8 mouse cellular contexts compared by ENCODE assay signal in genomic region chr5:122731321-122731720, GRCm38 (mm10). TPM values are rescaled to one million over a fixed set of nuclear protein-coding genes. Genes with fewer than 3 reads are reported as not detected.
A peak's percentile ranks its signal among the peaks of the same experiment; 100 is the strongest.
DNase-seq lines count a peak whose midpoint lies in the region; ATAC-seq and TF ChIP-seq lines count a peak whose summit lies in the region.

No protein-coding gene starts in this region.

- DNase-seq in forebrain, embryonic 11.5 days (ENCODE audit: low spot score) = peak; percentile 76
- no peak for DNase-seq in brain, embryonic 14.5 days (ENCODE audit: low read depth)
- peak; percentile 69 for DNase-seq in gastrocnemius, adult 18-20 months (ENCODE audit: low spot score)
- DNase-seq in kidney, adult 11 months = peak; percentile 42
- DNase-seq in limb, embryonic 11.5 days (ENCODE audit: low spot score) = peak; percentile 64

- 70% methylated on average over 8 of the region's 8 CpGs for WGBS in forebrain, embryonic 11.5 days
- 68% methylated on average over 8 of the region's 8 CpGs for WGBS in forebrain, embryonic 16.5 days
- 68% methylated on average over 8 of the region's 8 CpGs for WGBS in limb, embryonic 11.5 days

- H3K9me3 ChIP-seq in forebrain, embryonic 11.5 days (ENCODE audit: control insufficient read depth, low read length) = no peaks in the 10 kb centered on the region
- no peaks in the 10 kb centered on the region for H3K9me3 ChIP-seq in forebrain, embryonic 16.5 days (ENCODE audit: control insufficient read depth, low read length)
- H3K9me3 ChIP-seq in limb, embryonic 11.5 days (ENCODE audit: control insufficient read depth, low read length) = no peaks in the 10 kb centered on the region

- no peak for ATAC-seq in forebrain, embryonic 11.5 days (replicated peaks; ENCODE audit: low FRiP score)
- ATAC-seq in forebrain, embryonic 16.5 days = no peak
- ATAC-seq in limb, embryonic 11.5 days (ENCODE audit: insufficient number of reproducible peaks, low FRiP score, low TSS enrichment, low read depth) = no peak
- ATAC-seq in monocyte, adult 5-6 weeks (replicated peaks; ENCODE audit: insufficient number of reproducible peaks, low FRiP score, low TSS enrichment, poor library complexity, severe bottlenecking) = peak; percentile 52

- no peaks in the 10 kb centered on the region for H3K4me1 ChIP-seq in forebrain, embryonic 11.5 days (replicated peaks; ENCODE audit: control insufficient read depth, insufficient read depth, low read length)
- H3K4me1 ChIP-seq in forebrain, embryonic 16.5 days (replicated peaks; ENCODE audit: control insufficient read depth, insufficient read depth, low read length) = no peaks in the 10 kb centered on the region
- H3K4me1 ChIP-seq in limb, embryonic 11.5 days (ENCODE audit: control insufficient read depth, insufficient read depth, low read length) = peaks cover 7% of the 10 kb centered on the region; the same call in 1 of the 2 replicates
- H3K4me1 ChIP-seq in testis, adult 2 months (ENCODE audit: control insufficient read depth, insufficient read depth, low read length) = peaks cover 3% of the 10 kb centered on the region

- peak; percentile 65 for TF ChIP-seq CTCF in brain, embryonic 14.5 days (IDR thresholded peaks at IDR 0.05; ENCODE audit: borderline replicate concordance, extremely low read depth, insufficient read depth, insufficient read length)
- TF ChIP-seq CTCF in testis, adult 2 months (IDR thresholded peaks at IDR 0.05; ENCODE audit: control insufficient read depth, insufficient read depth, insufficient replicate concordance, low read depth, low read length) = peak; percentile 90

- no peak overlapping the region for H3K27ac ChIP-seq in forebrain, embryonic 11.5 days (ENCODE audit: low read depth, low read length)
- no peak overlapping the region for H3K27ac ChIP-seq in forebrain, embryonic 16.5 days (ENCODE audit: low read length)
- 0 out of 2 replicates have a peak overlapping the region, but pooled peaks have one; percentile 21 for H3K27ac ChIP-seq in limb, embryonic 11.5 days (replicated peaks; ENCODE audit: low read depth, low read length)
- H3K27ac ChIP-seq in testis, adult 2 months (ENCODE audit: control insufficient read depth, insufficient read depth, low read depth, low read length) = no peak overlapping the region

- H3K27me3 ChIP-seq in forebrain, embryonic 11.5 days (ENCODE audit: control insufficient read depth, insufficient read depth, low read length) = no peaks in the 10 kb centered on the region
- no peaks in the 10 kb centered on the region for H3K27me3 ChIP-seq in forebrain, embryonic 16.5 days (replicated peaks; ENCODE audit: control insufficient read depth, insufficient read depth, low read length)
- H3K27me3 ChIP-seq in limb, embryonic 11.5 days (ENCODE audit: control insufficient read depth, insufficient read depth, low read length) = no peaks in the 10 kb centered on the region
- no peaks in the 10 kb centered on the region for H3K27me3 ChIP-seq in testis, adult 2 months (ENCODE audit: control insufficient read depth, insufficient read depth, low read length)

- no peak for TF ChIP-seq POLR2A in brain, embryonic 14.5 days (IDR thresholded peaks at IDR 0.05; ENCODE audit: borderline replicate concordance, extremely low read depth, insufficient read depth, insufficient read length, poor library complexity, severe bottlenecking)
- TF ChIP-seq POLR2A in testis, adult 2 months (IDR thresholded peaks at IDR 0.05; ENCODE audit: control insufficient read depth, low read depth, low read length) = no peak

- no peak overlapping the region for H3K9ac ChIP-seq in forebrain, embryonic 11.5 days (ENCODE audit: low read length)
- no peak overlapping the region for H3K9ac ChIP-seq in forebrain, embryonic 16.5 days (replicated peaks; ENCODE audit: low read depth, low read length)
- no peak overlapping the region for H3K9ac ChIP-seq in limb, embryonic 11.5 days (ENCODE audit: low read length)

- no peak overlapping the region for H3K4me2 ChIP-seq in forebrain, embryonic 11.5 days (ENCODE audit: low read depth, low read length, severe bottlenecking)
- no peak overlapping the region for H3K4me2 ChIP-seq in forebrain, embryonic 16.5 days (ENCODE audit: low read length)
- no peak overlapping the region for H3K4me2 ChIP-seq in limb, embryonic 11.5 days (ENCODE audit: low read depth, severe bottlenecking)

- H3K36me3 ChIP-seq in forebrain, embryonic 11.5 days (ENCODE audit: control insufficient read depth, insufficient read depth, low read length) = no peaks in the 10 kb centered on the region
- 0 out of 2 replicates have a peak, but pooled peaks cover 2% of the 10 kb centered on the region for H3K36me3 ChIP-seq in forebrain, embryonic 16.5 days (ENCODE audit: control insufficient read depth, insufficient read depth)
- H3K36me3 ChIP-seq in limb, embryonic 11.5 days (ENCODE audit: control insufficient read depth, insufficient read depth, low read length) = peaks cover 3% of the 10 kb centered on the region; the same call in 1 of the 2 replicates
- H3K36me3 ChIP-seq in testis, adult 2 months (ENCODE audit: control insufficient read depth, insufficient read depth, low read length) = no peaks in the 10 kb centered on the region

- H3K4me3 ChIP-seq in forebrain, embryonic 11.5 days (ENCODE audit: low read depth, low read length) = no peak overlapping the region
- H3K4me3 ChIP-seq in forebrain, embryonic 16.5 days (replicated peaks; ENCODE audit: low read length) = no peak overlapping the region
- no peak overlapping the region for H3K4me3 ChIP-seq in limb, embryonic 11.5 days (ENCODE audit: low read depth, low read length)
- H3K4me3 ChIP-seq in testis, adult 2 months (ENCODE audit: control insufficient read depth, low read depth, low read length) = no peak overlapping the region

RNA-seq across cellular contexts. Expression of gene P2rx4, which starts 24.0 kb away (rescaled TPM):
- polyA plus RNA-seq in forebrain, embryonic 11.5 days (2014; fragmentation: Nextera tagmentation; extraction: Ambion mirVana) = 5.2 and 5.5 TPM in 2 replicates
- 7.3 and 10.3 TPM in 2 replicates for polyA plus RNA-seq in forebrain, embryonic 16.5 days (2015; fragmentation: Nextera tagmentation; extraction: Ambion mirVana)
- 9.7 and 13.1 TPM in 2 replicates for polyA plus RNA-seq in brain, embryonic 14.5 days (2012; rRNA removed)
- total RNA-seq in gastrocnemius, adult 18-20 months (2021) = 1 to 10 TPM; 3.8 to 5.3 TPM
- polyA plus RNA-seq in limb, embryonic 11.5 days (2014; fragmentation: Nextera tagmentation; extraction: Ambion mirVana) = 4.9 and 6.6 TPM in 2 replicates
- 16.5 to 37.1 TPM (median 26.3 TPM) in 3 replicates for total RNA-seq in monocyte, adult 5-6 weeks (2017)
- 7.8 and 9.0 TPM in 2 replicates for polyA plus RNA-seq in testis, adult 2 months (2012; rRNA removed)

RNA-seq across cellular contexts. Expression of gene Camkk2, which starts 47.9 kb away (rescaled TPM):
- polyA plus RNA-seq in forebrain, embryonic 11.5 days (2014; fragmentation: Nextera tagmentation; extraction: Ambion mirVana) = 24.4 and 26.3 TPM in 2 replicates
- 70.7 and 75.6 TPM in 2 replicates for polyA plus RNA-seq in forebrain, embryonic 16.5 days (2015; fragmentation: Nextera tagmentation; extraction: Ambion mirVana)
- polyA plus RNA-seq in brain, embryonic 14.5 days (2012; rRNA removed) = 53.0 and 59.7 TPM in 2 replicates
- 1 to 10 TPM; 3.0 to 3.9 TPM for total RNA-seq in gastrocnemius, adult 18-20 months (2021)
- polyA plus RNA-seq in limb, embryonic 11.5 days (2014; fragmentation: Nextera tagmentation; extraction: Ambion mirVana) = 25.2 and 25.6 TPM in 2 replicates
- total RNA-seq in monocyte, adult 5-6 weeks (2017) = 63.5 to 74.7 TPM (median 70.1 TPM) in 3 replicates
- 18.9 and 22.3 TPM in 2 replicates for polyA plus RNA-seq in testis, adult 2 months (2012; rRNA removed)
